Mouse (Mus musculus) retina, embryonic 14.5 days (tissue): ENCODE measurements at regions not wholly inside any gene's neighbourhood (a gene's known extent, or its start where the extent isn't known, plus 50 kb on each side); places are given as distances from the start of the nearest gene placed in this dataset.
"Not testable (repeated sequence)": the region's sequence is repeated elsewhere in the genome, so short reads cannot be mapped to it uniquely, and the experiment has no call there.

ENCODE experiments used
- DNase-seq: peaks from one replicate; pipeline ENCODE4 v3.0.0-alpha.2; 2015; ENCODE audit warnings: low spot score

DNA sequence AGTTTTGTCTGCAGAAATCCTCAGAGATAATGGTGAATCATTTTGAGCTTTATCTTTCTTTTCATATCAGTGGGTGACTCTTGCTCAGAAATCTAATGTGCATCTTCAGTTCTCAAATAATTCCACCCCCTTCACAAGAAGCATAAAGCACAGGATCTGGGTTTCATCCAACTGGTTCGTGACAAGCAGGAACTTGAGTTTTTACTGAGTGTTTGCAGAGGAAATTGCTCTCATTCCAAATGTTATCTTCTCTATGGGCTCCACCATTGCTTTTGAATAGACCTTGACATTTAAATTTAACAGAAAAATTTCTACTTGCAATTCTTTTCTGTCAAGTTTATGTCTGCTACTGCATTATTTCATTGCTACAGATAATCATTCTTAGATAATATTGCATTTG is 443.1 kb downstream of the Arl4a start:
- no peak for DNase-seq

DNA sequence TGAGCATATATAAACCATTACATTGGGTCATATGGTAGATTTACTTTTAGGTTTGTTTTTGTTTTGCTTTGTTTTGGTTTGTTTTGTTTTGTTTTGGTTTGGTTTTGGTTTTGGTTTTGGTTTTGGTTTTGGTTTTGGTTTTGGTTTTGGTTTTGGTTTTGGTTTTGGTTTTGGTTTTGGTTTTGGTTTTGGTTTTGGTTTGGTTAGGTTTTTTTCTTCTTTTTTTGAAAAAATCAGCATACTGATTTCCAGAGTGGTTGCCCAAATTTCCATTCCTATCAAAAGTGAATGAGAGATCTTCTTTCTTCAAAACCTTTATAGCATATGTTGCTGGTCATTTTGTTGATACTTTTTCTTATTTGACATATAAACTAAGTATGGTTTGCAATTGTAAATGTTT is 444.0 kb downstream of the Arl4a start:
- not testable (repeated sequence) for DNase-seq

DNA sequence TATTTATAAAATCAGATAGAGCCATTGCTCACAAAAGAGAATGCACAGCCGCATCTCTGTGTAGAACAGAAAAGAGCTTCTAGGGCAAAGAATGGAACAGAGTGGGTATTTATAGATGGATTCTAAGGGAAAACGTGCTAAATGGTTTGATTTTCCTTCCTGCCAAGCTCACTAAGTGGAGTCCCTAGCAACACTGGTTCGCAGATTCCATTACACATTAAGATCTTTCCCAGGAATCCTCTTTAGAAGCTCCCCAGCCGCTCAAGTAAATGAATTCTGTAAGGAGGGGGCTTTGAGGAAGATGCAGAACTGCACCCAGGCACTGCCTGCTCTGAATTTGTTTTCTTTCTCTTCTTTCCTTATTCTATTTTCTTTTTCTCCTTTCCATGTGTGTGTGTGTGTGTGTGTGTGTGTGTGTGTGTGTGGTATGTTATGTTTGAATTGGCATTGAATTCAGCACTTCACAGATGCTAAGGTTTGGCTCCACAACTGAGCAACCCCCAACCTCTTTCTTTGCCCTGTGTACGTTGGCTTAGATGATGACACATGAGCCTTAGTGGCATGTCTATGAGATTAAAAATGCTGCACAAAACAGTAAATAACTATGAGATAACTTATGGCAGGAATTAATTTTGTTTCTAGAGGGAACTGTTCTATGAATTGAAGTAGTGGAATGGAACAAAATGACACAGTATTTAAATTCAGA is 450.5 kb downstream of the Arl4a start:
- no peak for DNase-seq

DNA sequence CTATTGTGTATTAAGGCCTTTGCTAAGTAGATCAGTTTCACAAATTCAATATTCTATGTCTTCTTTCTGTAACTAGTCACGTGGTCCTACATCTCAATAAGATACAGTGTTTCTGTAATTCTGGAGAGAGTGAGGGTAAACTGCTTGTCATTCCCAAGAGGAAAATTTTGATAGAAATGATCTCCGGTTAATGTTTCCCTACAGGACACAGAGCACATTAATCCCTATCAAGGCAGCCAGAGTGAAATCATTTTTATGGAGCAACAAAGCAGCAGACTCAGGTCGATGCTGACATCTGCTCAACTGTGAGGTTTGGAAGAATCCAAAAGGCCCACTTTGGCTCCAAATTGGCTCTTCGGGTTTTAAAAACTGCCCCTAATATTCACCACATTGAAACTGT is 451.7 kb downstream of the Arl4a start:
- DNase-seq, result no peak

DNA sequence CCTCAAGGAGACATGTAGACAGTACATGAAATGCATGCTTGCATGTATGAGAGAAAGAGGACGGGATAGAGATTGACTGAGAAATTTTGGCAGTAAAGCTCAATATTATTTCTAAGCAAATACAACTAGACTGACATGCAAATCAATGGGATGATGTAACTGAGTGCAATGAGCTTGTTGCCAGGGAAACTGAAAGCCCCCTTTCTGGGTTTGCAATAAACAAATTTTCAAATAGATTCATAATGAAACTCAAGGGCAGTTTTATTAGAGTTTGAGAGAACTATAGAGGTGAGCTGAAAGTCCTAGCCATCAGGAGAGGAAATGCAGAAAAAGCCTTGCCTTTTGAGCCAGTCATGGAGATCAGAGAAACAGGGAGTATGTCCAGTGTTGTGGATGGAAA is 460.2 kb downstream of the Arl4a start:
- DNase-seq, result no peak

DNA sequence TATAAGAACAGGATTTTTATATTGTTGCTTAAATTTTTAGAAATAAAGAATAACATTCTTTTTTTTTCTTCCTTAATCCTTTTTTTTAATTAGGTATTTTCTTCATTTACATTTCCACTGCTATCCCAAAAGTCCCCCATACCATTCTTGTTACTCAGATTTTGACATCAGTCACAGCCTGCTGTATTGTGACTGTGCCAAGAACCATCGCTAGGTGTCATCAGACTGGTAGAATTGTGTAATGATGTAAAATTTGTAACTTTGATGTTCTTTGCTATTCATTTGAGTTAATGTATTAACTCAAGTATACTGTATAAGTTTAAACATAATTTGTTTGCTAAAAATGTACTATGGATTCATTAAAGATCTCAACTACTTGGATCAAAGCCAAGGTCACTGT is 465.0 kb downstream of the Arl4a start:
- no peak for DNase-seq

DNA sequence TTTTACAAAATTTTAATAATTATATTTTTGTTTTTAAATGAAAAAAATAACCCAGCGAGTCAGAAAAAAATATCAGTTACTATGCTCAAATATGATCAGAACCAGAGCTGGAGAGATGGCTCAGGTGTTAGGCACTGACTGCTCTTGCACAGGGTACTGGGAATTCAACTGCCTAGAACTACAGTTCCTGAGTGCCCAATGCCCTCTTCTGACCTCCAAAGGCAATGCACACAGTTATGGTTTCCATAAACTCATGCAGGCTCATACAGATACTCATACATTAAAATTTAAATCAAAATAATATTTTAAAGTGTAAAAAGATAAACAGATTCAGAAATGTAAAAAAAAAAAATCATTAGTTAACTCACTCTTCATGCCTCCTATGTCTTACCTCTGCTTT is 465.7 kb downstream of the Arl4a start:
- no peak for DNase-seq

DNA sequence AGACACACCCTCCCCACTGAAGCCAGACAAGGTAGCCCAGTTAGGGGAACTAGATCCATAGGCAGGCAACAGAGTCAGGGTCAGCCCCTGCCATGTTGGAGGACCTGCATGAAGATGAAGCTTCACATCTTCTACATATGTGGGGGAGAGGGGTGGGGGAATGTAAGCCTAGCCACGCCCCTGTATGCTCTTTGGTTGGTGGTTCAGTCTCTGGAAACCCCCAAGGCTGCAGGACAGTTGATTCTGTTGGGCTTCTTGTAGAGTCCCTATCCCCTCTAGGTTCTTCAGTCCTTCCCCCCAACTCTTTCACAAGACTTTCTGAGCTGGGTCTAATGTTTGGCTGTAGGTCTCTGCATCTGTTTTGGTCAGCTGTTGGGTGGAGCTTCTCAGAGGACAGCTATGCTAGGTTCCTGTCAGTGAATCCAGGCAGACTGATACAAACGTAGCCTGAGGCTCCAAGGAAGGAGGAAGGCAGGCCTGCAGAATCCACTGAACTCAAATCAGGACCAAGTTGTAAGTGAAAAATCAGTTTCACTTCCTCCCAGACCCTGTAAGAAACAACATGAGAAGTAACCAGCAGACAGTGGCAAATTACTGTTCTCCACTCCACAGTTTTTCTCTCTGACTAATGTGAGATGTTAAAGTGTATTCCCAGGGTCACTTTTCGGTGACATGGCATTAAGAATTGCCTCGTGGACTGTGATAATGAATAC is 476.9 kb downstream of the Arl4a start:
- no peak for DNase-seq

DNA sequence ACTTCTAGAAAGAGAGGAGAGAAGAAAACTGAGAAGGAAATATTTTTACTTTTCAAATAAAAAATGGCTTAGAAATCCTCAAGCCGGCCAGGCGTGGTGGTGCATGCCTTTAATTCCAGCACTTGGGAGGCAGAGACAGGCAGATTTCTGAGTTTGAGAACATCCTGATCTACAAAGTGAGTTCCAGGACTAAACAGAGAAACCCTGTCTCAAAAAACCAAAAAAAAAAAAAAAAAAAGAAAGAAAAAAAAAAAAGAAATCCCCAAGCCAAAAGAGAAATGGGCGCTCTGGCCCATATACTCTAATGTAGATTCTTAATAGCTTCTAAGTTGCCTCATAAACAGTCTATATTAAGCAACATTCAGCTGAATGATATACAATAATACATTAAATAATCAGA is 479.3 kb downstream of the Arl4a start:
- no peak for DNase-seq

DNA sequence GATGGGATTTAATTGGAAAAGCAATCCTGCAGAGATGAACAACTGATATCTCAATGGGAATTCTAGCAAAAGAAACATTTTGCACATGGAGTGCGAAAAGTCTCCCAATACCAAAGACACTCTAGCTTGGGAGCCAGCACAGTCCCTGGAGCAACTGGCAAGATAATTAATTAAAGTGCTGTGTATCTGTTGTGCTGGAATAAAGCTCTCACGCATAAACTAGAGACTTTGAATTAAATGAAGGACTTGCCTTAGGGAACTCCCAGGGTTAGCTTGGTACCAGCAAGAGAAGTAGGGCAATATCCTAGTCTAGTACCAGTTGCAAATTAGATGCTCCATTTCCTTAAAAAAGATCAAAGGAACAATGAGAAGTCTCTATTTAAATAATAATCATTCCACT is 501.5 kb downstream of the Arl4a start:
- DNase-seq, result no peak

DNA sequence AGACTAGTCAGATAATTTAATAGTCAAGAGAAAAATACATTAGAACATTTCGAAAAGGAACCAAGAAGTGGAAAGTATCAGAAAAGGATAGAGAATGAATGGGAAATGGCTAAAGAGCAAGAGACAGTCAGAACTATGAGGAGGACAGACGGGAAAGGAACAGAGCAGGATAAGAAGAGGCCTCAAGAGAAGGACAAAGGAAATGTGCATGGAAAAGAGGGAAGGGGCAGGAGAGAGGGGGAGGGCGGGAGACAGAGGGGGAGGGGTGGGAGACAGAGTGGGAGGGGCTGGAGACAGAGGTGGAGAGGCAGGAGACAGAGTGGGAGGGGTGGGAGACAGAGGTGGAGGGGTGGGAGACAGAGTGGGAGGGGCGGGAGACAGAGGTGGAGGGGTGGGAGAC is 509.7 kb downstream of the Arl4a start:
- no peak for DNase-seq

DNA sequence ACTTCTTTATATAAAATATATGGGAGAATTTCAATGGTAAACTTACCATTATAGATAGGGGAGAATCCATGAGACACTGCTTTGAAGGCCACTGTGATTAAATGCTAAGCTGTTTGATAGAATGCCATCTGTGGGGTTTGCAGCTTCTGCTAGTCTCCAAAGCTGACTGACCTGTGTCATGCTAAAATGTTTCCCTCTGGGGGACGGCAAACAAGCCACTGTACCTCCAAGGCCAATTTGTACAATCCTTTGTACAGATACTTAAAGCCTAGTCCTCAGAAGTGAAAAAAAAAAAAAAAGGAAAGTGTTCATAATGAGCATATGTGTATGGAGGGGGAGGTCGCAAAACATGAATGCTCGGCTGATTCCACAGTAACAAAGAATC is 510.6 kb downstream of the Arl4a start:
- DNase-seq, result no peak

DNA sequence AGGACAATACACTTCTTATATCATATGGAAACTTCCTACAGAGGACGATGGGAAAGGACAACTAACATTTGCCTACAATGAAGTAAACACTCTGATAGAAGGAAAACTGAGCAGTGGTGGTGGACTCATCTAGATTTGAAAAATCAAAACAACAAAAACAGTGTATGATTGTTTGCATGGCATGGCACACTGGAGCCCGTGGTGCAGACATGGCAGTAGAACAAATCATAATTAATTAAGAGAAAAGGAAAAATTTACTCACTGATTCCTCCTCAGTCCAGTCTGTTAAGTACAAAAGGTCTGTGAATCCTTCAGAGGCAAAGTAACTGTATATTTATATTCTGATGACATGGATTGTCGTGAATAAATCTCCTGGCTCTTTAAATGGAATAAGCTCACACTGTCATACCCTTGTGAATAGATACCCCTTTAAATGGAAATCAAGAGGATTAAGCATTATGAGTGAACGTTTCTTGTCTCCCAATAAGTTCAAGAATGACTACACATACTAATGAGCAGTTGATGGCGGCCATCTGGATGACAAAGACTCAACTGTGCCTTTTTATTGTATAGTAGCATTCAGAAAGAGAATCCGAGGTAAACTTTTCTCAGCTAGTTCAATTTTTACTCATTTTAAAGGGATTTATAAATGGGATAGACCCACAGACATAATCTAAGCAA is 511.1 kb downstream of the Arl4a start:
- no peak for DNase-seq

DNA sequence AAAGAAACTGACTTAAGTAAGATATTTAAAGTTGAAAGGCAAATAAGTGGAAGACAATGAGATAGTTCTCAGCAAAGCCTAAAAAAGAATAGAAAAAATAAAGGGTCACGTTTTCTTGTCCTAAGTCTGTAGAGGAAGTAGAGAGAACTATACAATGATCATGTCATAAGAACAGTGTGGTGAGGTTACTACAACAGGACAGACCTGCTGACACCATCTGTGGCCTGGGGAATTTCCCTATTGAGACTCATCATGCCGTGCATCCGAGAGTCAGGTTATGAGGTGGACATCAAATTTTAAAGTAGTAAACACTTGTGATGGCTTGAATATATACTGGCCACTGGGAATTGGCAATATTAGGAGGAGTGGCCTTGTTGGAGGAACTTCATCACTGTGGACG is 522.1 kb downstream of the Arl4a start:
- DNase-seq, result no peak

DNA sequence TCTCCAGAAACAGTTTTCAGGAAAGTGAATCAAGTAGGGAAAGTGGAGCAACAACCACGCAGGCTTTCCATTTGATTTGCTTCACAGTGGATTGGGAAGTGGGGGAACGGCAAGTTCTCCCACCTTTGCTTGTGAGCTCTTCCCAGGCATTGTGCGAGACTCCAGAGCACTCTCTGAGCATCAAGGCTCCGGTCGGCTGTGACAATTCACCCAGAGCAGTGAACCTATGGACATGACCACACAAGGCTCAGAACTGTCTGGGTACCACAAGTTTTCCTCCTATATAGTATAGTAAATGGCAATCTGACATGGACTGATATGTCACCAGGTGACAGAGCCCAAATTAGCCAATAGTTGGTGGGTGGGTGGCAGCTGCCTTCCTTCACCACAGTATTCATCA is 527.0 kb downstream of the Arl4a start:
- DNase-seq, result no peak

DNA sequence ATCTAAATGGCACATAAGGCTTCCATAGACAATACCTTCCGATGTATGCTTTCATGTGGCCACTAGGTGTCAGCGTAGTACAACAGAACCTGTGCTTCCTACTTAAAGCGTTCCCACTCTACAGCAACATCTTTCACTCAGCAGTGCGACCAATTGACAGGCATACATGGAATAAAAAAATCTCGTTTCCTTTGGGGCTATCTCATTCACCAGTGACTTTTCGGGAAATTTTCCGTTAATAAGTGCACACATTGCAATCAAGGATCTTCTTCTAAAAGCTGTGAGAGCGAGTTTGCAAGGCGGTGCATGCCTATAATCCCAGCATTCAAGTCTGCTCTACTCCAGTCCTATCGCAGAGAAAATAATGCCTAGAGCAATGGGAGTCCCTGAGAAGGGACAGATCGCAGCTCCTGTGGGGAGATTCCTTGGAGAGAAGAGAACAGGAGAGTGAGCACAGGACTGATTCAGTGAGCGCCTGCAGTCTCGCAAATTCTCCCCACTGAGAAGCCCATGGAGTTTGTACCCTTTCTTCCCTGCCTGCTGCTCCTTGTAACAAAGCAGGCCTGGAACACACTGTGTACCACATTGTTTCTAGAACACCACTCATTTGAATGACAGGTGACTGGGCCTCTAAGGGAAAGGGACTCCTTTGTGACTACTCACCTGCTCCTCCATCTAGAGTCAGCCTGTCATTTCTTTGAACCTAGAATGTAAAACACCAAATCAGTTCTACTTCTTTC is 527.6 kb downstream of the Arl4a start:
- DNase-seq, result peak; percentile 91

DNA sequence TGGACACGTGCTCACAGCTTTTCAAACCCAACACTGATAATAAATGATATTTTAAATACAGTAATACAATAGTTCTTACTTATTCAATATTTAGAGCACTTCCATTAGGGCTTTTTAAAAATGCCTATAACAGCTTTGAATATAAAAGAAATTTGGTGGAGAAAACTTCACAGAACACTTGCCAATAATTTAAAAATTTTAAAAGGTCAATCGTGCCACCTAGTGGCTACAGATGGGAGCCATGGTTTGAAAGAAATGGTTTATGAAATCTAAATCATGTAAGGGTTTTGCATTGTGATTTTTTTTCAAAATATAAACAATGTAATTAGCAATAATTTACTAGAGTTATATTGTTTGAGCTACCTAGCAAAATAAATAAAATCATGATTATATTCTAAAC is 541.6 kb downstream of the Arl4a start:
- DNase-seq, result peak; percentile 73

DNA sequence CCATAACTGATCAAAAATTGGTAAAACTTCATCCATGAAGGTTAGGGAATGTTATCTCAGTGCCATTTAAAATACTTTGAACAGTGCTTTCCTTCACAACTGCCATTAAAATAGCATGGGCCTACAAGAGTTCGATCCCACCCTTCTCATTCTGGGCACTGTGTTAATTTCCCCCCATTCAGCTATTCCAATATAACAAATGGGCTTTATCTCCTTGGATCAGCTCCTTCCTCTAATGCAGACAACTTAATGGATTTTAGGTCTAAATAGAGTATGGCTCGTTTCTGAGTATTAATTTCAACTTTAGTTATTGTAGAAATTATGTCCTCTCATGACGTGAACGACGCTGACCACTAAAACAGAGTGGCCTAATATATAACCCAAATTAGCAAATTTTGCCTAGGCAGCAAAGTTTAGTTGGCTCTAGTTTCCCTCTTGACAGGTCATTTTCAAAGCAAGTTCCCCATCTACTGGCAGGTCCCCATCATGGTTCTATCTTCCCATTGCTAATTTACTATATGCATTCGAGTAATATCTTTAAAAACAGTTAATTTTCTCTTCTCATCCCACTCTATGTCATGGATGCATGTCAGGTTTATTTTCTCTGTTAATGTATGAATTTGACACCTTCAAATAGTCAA is 544.1 kb downstream of the Arl4a start:
- DNase-seq, result peak; percentile 60

DNA sequence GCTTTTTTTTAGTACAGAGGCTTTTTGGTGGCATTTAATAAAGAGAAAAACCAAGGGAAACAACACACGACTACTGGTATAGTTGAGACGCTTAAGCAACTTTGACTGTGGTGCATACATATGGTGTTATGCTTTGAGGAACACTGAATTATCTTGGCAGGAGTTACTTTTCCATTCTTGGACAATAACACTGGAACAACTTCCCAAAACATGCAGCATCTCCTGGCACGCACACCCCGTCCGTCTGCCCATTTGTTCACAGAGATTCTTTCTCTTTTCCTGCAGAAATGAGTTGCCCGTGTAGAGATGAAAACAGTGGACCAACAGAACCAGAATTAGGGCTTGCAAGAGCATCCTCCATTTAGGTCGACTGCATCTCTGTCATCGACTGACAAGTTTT is 544.7 kb downstream of the Arl4a start:
- DNase-seq, result no peak

DNA sequence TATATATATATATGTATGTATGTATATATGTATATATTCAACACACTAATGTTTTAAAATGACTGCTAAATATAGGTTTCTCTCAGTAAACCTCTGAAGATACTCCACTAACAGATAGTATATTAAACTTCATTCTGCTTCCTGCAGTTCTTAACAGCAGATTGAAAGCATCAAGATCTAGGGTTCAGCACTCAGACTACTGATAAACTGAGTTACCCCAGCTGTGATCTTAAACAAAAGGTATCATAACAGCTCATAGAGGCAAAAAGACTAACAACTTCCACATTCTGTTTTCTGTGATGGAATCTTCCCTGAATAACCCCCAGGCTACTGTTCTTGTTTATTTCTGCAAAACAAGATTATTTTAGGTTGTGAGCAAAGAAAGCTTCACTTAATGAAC is 564.8 kb downstream of the Arl4a start:
- no peak for DNase-seq
